Mouse (Mus musculus) layer of hippocampus, adult 2 months (tissue): ENCODE data around the gene Dock6. TPM values are rescaled to one million over a fixed set of nuclear protein-coding genes. Genes with fewer than 3 reads are reported as not detected.
"Not testable (repeated sequence)": the region's sequence is repeated elsewhere in the genome, so short reads cannot be mapped to it uniquely, and the experiment has no call there.

Experiments
- DNase-seq, 2 experiments: peaks; one replicate each; pipeline ENCODE4 v3.0.0; 2022; ENCODE audit warnings: low spot score in 2 of 2
- H3K27ac ChIP-seq: fragments of 200-600 bp; 2 replicates; pipeline ENCODE4 v1.8.1; 2022
- H3K4me3 ChIP-seq: fragments of 200-600 bp; 2 replicates; pipeline ENCODE4 v1.8.1; 2022; ENCODE audit warnings: mild to moderate bottlenecking
- CTCF ChIP-seq: fragments of 200-600 bp; conservative IDR thresholded peaks from 2 replicates; pipeline ENCODE4 v1.8.1; 2022; ENCODE audit warnings: antibody characterized with exemption, mild to moderate bottlenecking, moderate library complexity
- total RNA-seq, 2 experiments: library from RNA; stranded (reverse); gene quantifications; 2 replicates each; pipeline ENCODE4 v1.2.3; 2021

The Dock6 gene
- total RNA-seq, 2 experiments from 2014 or later: 12.2 to 13.6 TPM

DNA sequence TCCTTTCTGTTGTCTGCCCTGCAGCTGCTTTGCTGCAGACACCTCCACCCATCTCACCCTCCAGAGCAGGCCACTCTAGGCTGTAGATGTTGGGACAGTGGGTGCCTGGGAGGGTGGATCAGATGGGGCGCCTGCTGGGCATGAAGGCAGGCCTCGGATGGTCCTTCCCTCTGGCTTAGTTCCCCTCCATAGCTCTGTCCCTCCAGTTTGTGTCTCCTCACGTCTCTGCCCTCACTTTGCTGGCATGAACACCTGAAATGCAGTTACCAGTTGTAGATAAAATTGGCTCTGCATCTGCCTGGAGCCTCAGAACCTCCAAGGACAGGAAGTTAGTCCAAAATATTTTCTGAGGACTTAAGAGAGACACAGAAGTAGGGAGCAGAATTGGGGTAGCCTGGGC, 55.5 kb downstream of the Dock6 start:
- TF ChIP-seq CTCF: no peak
- Histone ChIP-seq H3K4me3 (no peak overlapping the region), H3K27ac (0 out of 2 replicates have a peak overlapping the region, but pooled peaks have one; percentile 39)
- no peak for DNase-seq

DNA sequence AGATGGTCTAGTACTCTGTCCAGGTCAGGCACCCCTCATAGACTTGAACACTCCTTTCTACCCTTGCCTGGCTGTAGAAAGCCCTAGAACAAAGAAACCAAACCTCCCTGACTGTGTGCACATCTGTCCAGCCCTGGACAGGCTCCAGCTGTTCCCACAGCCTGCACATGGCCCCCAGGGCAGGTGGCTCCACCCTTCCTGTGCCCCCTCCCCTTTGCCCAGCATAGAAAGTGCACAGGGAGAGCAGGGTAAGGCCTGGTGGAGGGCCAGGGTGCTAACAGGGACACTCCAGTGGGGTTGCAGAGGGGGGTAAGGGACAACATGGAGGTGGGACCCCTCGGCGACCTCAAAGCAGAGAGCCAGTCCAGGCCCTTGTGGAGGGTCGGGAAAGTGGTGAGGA, 56.2 kb downstream of the Dock6 start:
- Histone ChIP-seq H3K4me3 (no peak overlapping the region; the same call in 1 of the 2 replicates), H3K27ac (peak overlapping the region; percentile 18; the same call in 1 of the 2 replicates)
- no peak for TF ChIP-seq CTCF
- DNase-seq: no peak

- Histone ChIP-seq H3K27ac (no peak overlapping the region), H3K4me3 (no peak overlapping the region)
- TF ChIP-seq CTCF: no peak
- DNase-seq: no peak
Observed at GRCm38 (mm10) chr9:21795579-21795978, 56.9 kb downstream of the Dock6 start.

- no peak overlapping the region for H3K4me3 ChIP-seq
- no peak overlapping the region for H3K27ac ChIP-seq
- no peak for TF ChIP-seq CTCF
- no peak for DNase-seq
Observed at GRCm38 (mm10) chr9:21794925-21795324, 57.5 kb downstream of the Dock6 start.

GRCm38 (mm10) chr9:21794344-21794834, 58.0 kb downstream of the Dock6 start:
- no peak overlapping the region for H3K4me3 ChIP-seq
- TF ChIP-seq CTCF: no peak
- no peak for DNase-seq
- H3K27ac ChIP-seq: no peak overlapping the region

DNA sequence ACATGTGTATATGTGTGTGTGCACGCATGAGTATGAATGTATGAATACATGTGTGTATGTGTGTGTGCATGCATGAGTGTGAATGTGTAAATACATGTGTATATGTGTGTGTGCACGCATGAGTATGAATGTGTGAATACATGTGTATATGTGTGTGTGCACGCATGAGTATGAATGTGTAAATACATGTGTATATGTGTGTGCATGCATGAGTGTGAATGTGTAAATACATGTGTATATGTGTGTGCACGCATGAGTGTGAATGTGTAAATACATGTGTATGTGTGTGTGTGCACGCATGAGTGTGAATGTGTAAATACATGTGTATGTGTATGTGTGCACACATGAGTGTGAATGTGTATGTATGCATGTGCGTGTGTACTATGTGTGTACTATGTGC, 58.9 kb downstream of the Dock6 start:
- not testable (repeated sequence) for H3K4me3 ChIP-seq, H3K27ac ChIP-seq, DNase-seq

- peak overlapping the region; percentile 3; the same call in 1 of the 2 replicates for H3K4me3 ChIP-seq
- DNase-seq: peak; percentile 70 to 71
- no peak for TF ChIP-seq CTCF
- peak overlapping the region; percentile 53; the same call in 1 of the 2 replicates for H3K27ac ChIP-seq
Observed at GRCm38 (mm10) chr9:21792644-21793043, 59.8 kb downstream of the Dock6 start.

DNA sequence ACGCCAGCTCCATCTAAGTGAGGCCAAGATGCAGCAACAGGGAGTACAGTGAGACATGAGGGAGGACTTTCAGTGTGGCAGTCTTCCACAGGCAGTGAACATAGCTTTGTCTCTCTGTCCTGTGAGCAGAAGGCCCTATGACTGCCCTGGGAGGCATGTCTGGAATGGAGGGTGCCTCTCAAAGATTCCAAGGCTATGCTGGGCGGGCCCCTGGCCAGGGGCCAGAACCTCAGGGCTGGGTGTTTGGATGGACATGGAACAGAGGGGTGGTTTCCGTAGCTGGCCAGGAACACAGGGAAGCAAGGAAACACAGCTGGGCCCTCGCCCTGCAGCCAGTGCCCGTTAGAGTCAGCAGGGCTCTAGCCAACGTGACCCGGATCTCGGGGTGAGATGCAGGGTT, 60.6 kb downstream of the Dock6 start:
- Histone ChIP-seq H3K27ac (peak overlapping the region; percentile 53; the same call in 1 of the 2 replicates), H3K4me3 (no peak overlapping the region)

DNA sequence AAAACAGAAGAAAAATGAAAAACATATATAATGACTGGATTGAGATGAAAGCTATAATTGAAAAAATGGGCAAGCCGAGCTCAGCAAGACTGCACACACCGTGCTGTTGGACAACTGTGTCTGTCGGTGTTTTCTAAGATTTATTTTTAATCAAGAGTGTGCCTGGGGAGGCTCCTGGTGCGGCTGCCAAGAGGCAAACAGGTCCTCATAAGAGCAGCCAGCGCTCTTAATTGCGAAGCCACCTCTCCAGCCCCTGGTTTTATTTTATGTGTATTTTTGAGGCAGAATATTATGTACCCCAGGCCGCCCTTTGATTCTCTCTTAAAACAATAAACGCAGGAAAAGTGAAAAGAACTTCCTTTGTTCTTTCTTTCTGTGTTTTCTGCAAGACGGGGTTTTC, 64.2 kb downstream of the Dock6 start:
- no peak for TF ChIP-seq CTCF
- Histone ChIP-seq H3K4me3 (no peak overlapping the region), H3K27ac (no peak overlapping the region)
- no peak for DNase-seq

More for the DNA sequence above, 60.6 kb downstream of the Dock6 start:
- no peak for TF ChIP-seq CTCF
- DNase-seq: no peak

DNA sequence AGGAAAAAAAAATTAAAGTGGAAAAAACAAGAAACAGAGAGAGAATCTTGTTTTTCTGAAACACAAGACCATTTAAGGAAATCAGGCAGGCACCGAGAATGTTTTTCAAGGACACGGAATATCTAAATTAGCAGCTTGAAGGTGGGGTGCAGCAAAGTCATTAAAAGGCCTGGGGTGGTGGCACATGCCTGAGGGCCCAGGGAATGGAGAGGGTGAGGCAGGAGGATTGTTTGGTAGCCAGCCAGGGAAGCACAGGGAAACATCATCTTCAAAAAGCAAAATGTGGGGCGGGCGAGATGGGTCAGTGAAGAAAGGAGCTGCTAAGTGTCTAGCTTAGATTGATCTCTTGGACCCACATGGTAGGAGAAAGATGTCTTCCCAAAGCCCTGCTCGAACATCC, 64.8 kb downstream of the Dock6 start:
- no peak overlapping the region for H3K4me3 ChIP-seq
- no peak overlapping the region for H3K27ac ChIP-seq
- DNase-seq: no peak
- TF ChIP-seq CTCF: no peak

DNA sequence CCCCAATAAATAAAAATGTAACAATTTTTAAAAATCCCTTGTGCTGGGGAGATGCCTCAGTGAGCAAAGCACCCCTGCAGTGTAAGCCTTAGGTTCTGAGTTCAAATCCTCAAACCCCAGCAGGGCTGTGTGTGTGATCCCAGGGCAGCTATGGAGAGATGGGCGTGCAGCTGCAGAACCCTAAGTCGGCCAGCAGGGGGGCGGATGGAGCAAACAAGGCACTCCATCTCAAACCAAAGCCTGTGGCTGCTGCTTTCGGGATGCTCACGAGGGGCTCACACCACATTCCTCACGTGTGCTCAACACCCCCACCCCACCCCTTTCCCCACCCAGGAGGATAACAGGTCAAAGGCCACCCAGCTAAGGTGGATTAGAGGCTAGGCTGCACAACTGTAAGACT, 65.5 kb downstream of the Dock6 start:
- no peak overlapping the region for H3K27ac ChIP-seq
- H3K4me3 ChIP-seq: no peak overlapping the region
- DNase-seq: peak; percentile 47 to 67
- peak; percentile 86 for TF ChIP-seq CTCF

DNA sequence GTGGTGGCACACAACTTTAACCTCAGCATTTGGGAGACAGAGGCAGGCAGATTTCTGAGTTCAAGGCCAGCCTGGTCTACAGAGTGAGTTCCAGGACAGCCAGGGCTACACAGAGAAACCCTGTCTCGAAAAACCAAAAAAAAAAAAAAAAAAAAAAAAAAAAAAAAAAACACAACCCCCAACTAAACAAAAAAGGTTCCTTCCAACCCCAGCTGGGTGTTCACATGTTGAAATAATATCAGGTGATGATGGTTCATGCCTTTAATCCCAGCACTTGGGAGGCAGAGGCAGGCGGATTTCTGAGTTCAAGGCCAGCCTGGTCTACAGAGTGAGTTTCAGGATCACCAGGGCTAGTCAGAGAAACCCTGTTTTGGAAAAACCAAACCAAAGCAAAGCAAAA, 66.1 kb downstream of the Dock6 start:
- H3K27ac ChIP-seq, DNase-seq, H3K4me3 ChIP-seq: not testable (repeated sequence)

DNA sequence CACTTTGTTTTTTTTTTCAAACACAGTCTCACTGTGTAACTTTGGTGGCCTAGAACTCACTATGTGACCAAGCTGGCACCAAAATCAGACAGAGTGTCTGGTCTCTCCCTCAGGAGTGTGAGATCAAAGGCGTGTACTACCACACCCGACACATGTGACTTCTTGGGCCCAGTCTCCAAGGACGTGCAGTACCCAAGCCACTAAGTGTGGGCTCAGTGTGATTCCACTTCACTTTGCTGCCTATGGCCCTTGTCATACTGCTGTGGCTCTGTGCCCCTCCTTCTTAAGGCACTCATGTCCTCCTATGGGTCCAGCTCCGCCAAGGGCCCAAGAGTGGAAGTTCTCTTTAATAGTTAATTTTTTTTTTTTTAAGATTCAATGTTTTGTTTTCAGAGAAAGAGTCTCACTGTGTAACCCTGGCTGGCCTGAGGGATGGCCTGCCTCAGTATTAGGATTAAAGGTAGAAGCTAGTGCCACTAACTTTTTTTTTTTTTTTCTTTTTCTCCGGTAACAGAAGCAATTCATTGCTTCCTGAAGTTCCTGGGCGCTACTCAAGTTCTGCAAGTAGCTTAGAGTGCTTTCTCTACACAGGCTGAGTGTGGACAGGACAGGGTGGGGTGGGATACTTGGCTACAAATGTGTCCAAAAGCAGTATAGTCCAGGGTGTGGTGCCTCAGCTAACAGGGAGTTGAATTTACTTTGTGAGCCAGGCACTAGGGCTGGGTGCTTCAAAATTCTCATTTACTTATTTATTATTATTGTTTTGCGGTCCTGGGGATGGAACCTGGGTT, 67.7 kb downstream of the Dock6 start:
- Histone ChIP-seq H3K27ac (no peak overlapping the region), H3K4me3 (no peak overlapping the region)
- no peak for TF ChIP-seq CTCF
- no peak for DNase-seq

DNA sequence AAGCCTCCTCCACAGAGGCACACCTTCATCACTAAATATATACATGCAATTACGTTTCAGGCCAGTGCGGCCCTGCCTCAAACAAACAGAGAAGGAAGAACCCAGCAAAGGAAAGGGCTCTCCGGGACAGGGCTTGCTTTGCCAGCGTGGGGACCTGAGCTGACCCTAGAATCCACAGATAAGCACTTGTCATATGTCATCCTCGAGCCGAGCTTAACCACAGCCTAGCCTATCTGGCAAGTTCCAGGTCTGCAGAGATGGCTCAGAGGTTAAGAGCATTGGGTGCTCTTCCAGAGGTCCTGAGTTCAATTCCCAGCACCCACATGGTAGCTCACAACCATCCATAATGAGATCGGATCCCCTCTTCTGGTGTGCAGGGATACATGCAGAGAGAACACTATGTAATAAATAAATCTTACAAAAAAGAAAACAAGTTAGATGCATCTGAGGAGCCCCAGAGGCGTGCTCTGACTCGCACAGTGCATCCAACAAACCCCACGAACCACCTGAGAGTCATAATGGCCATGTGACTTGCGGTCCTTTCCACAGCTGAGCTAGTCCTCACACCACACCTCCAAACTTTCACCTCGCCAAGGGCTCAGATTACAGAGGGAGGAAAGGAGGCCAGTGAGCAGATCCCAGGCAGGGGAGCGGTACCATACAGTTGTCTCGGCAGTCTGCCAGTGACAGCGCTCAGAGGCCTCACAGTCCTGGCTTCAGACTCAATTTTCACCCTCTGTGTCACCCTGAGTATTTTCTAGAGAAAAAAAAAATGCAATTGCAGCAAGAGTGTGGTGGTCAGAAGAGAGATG, 70.6 kb downstream of the Dock6 start:
- no peak overlapping the region for H3K27ac ChIP-seq
- H3K4me3 ChIP-seq: no peak overlapping the region
- no peak for TF ChIP-seq CTCF
- DNase-seq: no peak
